Mouse (Mus musculus) testis, adult 2 months (tissue): Measurements from ENCODE around the gene Unc13d.

ENCODE experiments used
- CTCF ChIP-seq: fragments of 200-500 bp; IDR thresholded peaks from 2 replicates; pipeline ENCODE4 v1.5.1; 2012; ENCODE audit warnings: low read depth, mild to moderate bottlenecking, inconsistent platforms, low read length, moderate library complexity; ENCODE audit not compliant: control insufficient read depth, insufficient read depth, insufficient replicate concordance
- POLR2A ChIP-seq: fragments of 200-500 bp; IDR thresholded peaks from 2 replicates; pipeline ENCODE4 v1.6.1; 2012; ENCODE audit warnings: low read depth, mild to moderate bottlenecking, inconsistent platforms, low read length, moderate library complexity; ENCODE audit not compliant: control insufficient read depth

DNA sequence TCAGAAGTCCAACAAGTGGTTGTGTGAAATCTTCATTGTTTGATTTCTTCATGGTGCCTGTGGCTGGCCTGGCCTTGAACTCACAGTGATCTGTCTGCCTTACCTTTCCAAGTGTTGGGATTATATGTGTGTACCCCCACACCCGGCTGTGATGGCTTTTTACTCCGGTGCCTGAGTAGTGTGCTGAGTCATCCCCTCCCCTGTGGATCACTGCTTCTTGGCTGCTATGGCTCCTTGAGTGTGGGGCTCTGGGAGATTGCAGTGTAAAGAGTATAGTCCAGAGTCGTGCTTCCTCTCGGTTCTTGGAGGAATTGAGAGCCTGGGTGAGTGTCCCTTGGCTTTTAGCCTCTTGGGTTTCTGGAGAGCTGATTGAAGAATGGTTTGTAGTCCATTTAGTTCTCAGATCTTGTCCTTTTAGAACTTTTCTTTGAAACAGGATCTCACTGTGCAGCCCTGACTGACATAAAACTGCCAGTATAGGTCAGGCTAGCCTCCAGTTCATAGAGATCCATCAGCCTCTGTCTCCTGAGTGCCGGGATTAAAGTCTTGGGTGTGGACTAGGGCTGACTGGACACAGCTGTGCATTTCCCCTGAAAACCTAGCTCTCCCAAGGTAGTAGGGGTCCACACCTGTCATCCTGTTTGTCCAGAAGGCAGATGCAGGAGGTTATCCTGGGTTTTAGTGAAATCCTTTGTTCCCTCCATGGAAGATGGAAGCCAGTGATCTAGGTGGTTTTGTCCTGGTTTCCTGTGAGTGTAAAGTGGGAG, 35.2 kb downstream of the Unc13d start:
- TF ChIP-seq CTCF (no peak), POLR2A (no peak)
